Mouse (Mus musculus): ENCODE data around the gene Lrrc2. TPM values are rescaled to one million over a fixed set of nuclear protein-coding genes. Genes with fewer than 3 reads are reported as not detected.

Lrrc2 gene
- polyA plus RNA-seq, 1 experiment = not detected

GRCm38 (mm10) chr9:110997245-110997644 lies 45.9 kb downstream of the Lrrc2 start:
- 2% methylated on average over 5 of the region's 5 CpGs for WGBS
- H3K27ac ChIP-seq (ENCODE audit: insufficient read depth, low read depth, low read length) = no peak overlapping the region
- peaks cover 22% of the 10 kb centered on the region for H3K4me1 ChIP-seq (ENCODE audit: control insufficient read depth, insufficient read depth, insufficient read length, low read length)
- H3K27me3 ChIP-seq (ENCODE audit: control insufficient read depth, insufficient read depth, low read length) = no peaks in the 10 kb centered on the region
- H3K36me3 ChIP-seq (ENCODE audit: control insufficient read depth, insufficient read depth, low read length) = no peaks in the 10 kb centered on the region
- no peak overlapping the region for H3K4me3 ChIP-seq (ENCODE audit: low read depth, low read length)
- TF ChIP-seq CTCF (IDR thresholded peaks at IDR 0.05; ENCODE audit: extremely low read depth, insufficient read length, insufficient replicate concordance, low read depth, low read length) (peak; percentile 100), POLR2A (IDR thresholded peaks at IDR 0.05; ENCODE audit: low read depth, low read length) (no peak)

GRCm38 (mm10) chr9:110999056-110999455 lies 47.7 kb downstream of the Lrrc2 start:
- Histone ChIP-seq H3K27me3 (ENCODE audit: control insufficient read depth, insufficient read depth, low read length) (no peaks in the 10 kb centered on the region), H3K4me1 (ENCODE audit: control insufficient read depth, insufficient read depth, insufficient read length, low read length) (peaks cover 27% of the 10 kb centered on the region), H3K36me3 (ENCODE audit: control insufficient read depth, insufficient read depth, low read length) (no peaks in the 10 kb centered on the region), H3K27ac (ENCODE audit: insufficient read depth, low read depth, low read length) (peak overlapping the region; percentile 83), H3K4me3 (ENCODE audit: low read depth, low read length) (no peak overlapping the region)
- TF ChIP-seq CTCF (IDR thresholded peaks at IDR 0.05; ENCODE audit: extremely low read depth, insufficient read length, insufficient replicate concordance, low read depth, low read length) (no peak), POLR2A (IDR thresholded peaks at IDR 0.05; ENCODE audit: low read depth, low read length) (0 out of 2 replicates have a peak, but pooled peaks have one; percentile 26)
- 75% methylated on average over 2 of the region's 2 CpGs for WGBS

- TF ChIP-seq POLR2A (IDR thresholded peaks at IDR 0.05; ENCODE audit: low read depth, low read length) = no peak
- TF ChIP-seq CTCF (IDR thresholded peaks at IDR 0.05; ENCODE audit: extremely low read depth, insufficient read length, insufficient replicate concordance, low read depth, low read length) = no peak
- Histone ChIP-seq H3K4me1 (ENCODE audit: control insufficient read depth, insufficient read depth, insufficient read length, low read length) (peaks cover 27% of the 10 kb centered on the region), H3K36me3 (ENCODE audit: control insufficient read depth, insufficient read depth, low read length) (no peaks in the 10 kb centered on the region), H3K27ac (ENCODE audit: insufficient read depth, low read depth, low read length) (peak overlapping the region; percentile 83), H3K27me3 (ENCODE audit: control insufficient read depth, insufficient read depth, low read length) (no peaks in the 10 kb centered on the region), H3K4me3 (ENCODE audit: low read depth, low read length) (no peak overlapping the region)
- WGBS = 46% methylated on average over 10 of the region's 10 CpGs
These were observed 48.5 kb downstream of the Lrrc2 start for GRCm38 (mm10) chr9:110999856-111000255.

- WGBS = 84% methylated on average over 12 of the region's 12 CpGs
- no peaks in the 10 kb centered on the region for H3K27me3 ChIP-seq (ENCODE audit: control insufficient read depth, insufficient read depth, low read length)
- H3K36me3 ChIP-seq (ENCODE audit: control insufficient read depth, insufficient read depth, low read length) = no peaks in the 10 kb centered on the region
- TF ChIP-seq POLR2A (IDR thresholded peaks at IDR 0.05; ENCODE audit: low read depth, low read length) (no peak), CTCF (IDR thresholded peaks at IDR 0.05; ENCODE audit: extremely low read depth, insufficient read length, insufficient replicate concordance, low read depth, low read length) (no peak)
- H3K4me1 ChIP-seq (ENCODE audit: control insufficient read depth, insufficient read depth, insufficient read length, low read length) = peaks cover 27% of the 10 kb centered on the region
- H3K4me3 ChIP-seq (ENCODE audit: low read depth, low read length) = no peak overlapping the region
- H3K27ac ChIP-seq (ENCODE audit: insufficient read depth, low read depth, low read length) = no peak overlapping the region; the same call in 1 of the 2 replicates
These were observed 50.3 kb downstream of the Lrrc2 start for GRCm38 (mm10) chr9:111001621-111002020.

GRCm38 (mm10) chr9:111003279-111003678 lies 51.9 kb downstream of the Lrrc2 start:
- WGBS = 26% methylated on average over 9 of the region's 9 CpGs
- no peak for TF ChIP-seq POLR2A (IDR thresholded peaks at IDR 0.05; ENCODE audit: low read depth, low read length)

GRCm38 (mm10) chr9:111006544-111006943 lies 55.2 kb downstream of the Lrrc2 start:
- Histone ChIP-seq H3K4me3 (ENCODE audit: low read depth, low read length) (no peak overlapping the region), H3K36me3 (ENCODE audit: control insufficient read depth, insufficient read depth, low read length) (no peaks in the 10 kb centered on the region), H3K27ac (ENCODE audit: insufficient read depth, low read depth, low read length) (no peak overlapping the region), H3K27me3 (ENCODE audit: control insufficient read depth, insufficient read depth, low read length) (no peaks in the 10 kb centered on the region), H3K4me1 (ENCODE audit: control insufficient read depth, insufficient read depth, insufficient read length, low read length) (peaks cover 13% of the 10 kb centered on the region; the same call in 1 of the 2 replicates)
- TF ChIP-seq POLR2A (IDR thresholded peaks at IDR 0.05; ENCODE audit: low read depth, low read length) (no peak), CTCF (IDR thresholded peaks at IDR 0.05; ENCODE audit: extremely low read depth, insufficient read length, insufficient replicate concordance, low read depth, low read length) (no peak)
- WGBS = 94% methylated on average over 2 of the region's 2 CpGs

More at GRCm38 (mm10) chr9:111003279-111003678, 51.9 kb downstream of the Lrrc2 start:
- Histone ChIP-seq H3K4me3 (ENCODE audit: low read depth, low read length) (no peak overlapping the region), H3K27ac (ENCODE audit: insufficient read depth, low read depth, low read length) (peak overlapping the region; percentile 72), H3K4me1 (ENCODE audit: control insufficient read depth, insufficient read depth, insufficient read length, low read length) (peaks cover 25% of the 10 kb centered on the region), H3K27me3 (ENCODE audit: control insufficient read depth, insufficient read depth, low read length) (no peaks in the 10 kb centered on the region), H3K36me3 (ENCODE audit: control insufficient read depth, insufficient read depth, low read length) (no peaks in the 10 kb centered on the region)

- Histone ChIP-seq H3K4me1 (ENCODE audit: control insufficient read depth, insufficient read depth, insufficient read length, low read length) (peaks cover 7% of the 10 kb centered on the region; the same call in 1 of the 2 replicates), H3K27me3 (ENCODE audit: control insufficient read depth, insufficient read depth, low read length) (no peaks in the 10 kb centered on the region), H3K36me3 (ENCODE audit: control insufficient read depth, insufficient read depth, low read length) (no peaks in the 10 kb centered on the region), H3K27ac (ENCODE audit: insufficient read depth, low read depth, low read length) (no peak overlapping the region), H3K4me3 (ENCODE audit: low read depth, low read length) (no peak overlapping the region)
- TF ChIP-seq CTCF (IDR thresholded peaks at IDR 0.05; ENCODE audit: extremely low read depth, insufficient read length, insufficient replicate concordance, low read depth, low read length) (no peak), POLR2A (IDR thresholded peaks at IDR 0.05; ENCODE audit: low read depth, low read length) (no peak)
- WGBS = 65% methylated on average over 3 of the region's 3 CpGs
These were observed 58.4 kb downstream of the Lrrc2 start for GRCm38 (mm10) chr9:111009763-111010162.
